Mouse (Mus musculus) liver, adult 2 months (tissue): Measurements from ENCODE around the gene Tacr1.

Source experiments
- CTCF ChIP-seq: fragments of 200-500 bp; IDR thresholded peaks from 2 replicates; pipeline ENCODE4 v1.5.1; 2011; ENCODE audit warnings: low read depth, low read length, control low read depth
- POLR2A ChIP-seq: fragments of 200-500 bp; IDR thresholded peaks from 2 replicates; pipeline ENCODE4 v1.6.1; 2011; ENCODE audit warnings: low read length, control low read depth; ENCODE audit not compliant: insufficient read depth; ENCODE audit errors: extremely low read depth

DNA sequence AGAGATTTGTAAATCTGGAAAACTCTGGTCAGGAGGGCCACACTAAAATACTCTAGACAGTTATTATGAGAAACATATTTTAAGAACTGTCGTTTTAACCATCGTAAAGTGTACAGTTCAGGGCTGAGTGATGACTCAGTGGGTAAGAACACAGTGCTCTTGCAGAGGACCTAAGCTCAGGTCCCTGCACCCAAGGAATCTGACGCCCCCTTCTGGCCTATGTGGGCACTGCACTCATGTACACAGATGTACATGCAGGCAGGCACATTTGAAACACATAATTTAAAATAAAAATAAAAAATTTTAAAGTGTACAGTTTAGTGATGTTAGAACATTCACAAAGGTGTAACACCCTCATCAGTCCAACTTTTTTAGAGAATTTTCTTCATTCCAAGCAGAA lies 147.1 kb downstream of the Tacr1 start:
- no peak for TF ChIP-seq CTCF
- TF ChIP-seq POLR2A, result no peak
